Mouse (Mus musculus) G1E (cell line): ENCODE data around the gene Spi1.

Experiments
- CTCF ChIP-seq: IDR thresholded peaks from 2 replicates; pipeline ENCODE4 v1.5.1; 2012; ENCODE audit warnings: low read depth, low read length, inconsistent platforms, mixed read lengths
- GATA1 ChIP-seq: IDR thresholded peaks from 2 replicates; pipeline ENCODE4 v1.6.1; 2012; ENCODE audit warnings: borderline replicate concordance, low read length, inconsistent platforms, mixed read lengths
- POLR2AphosphoS5 ChIP-seq: IDR thresholded peaks from 2 replicates; pipeline ENCODE4 v1.6.1; 2012; ENCODE audit warnings: low read depth, low read length, inconsistent platforms; ENCODE audit not compliant: insufficient replicate concordance
- TAL1 ChIP-seq: conservative IDR thresholded peaks from 2 replicates; pipeline ENCODE4 v1.6.1; 2012; ENCODE audit warnings: low read depth, low read length, inconsistent platforms, mixed read lengths

DNA sequence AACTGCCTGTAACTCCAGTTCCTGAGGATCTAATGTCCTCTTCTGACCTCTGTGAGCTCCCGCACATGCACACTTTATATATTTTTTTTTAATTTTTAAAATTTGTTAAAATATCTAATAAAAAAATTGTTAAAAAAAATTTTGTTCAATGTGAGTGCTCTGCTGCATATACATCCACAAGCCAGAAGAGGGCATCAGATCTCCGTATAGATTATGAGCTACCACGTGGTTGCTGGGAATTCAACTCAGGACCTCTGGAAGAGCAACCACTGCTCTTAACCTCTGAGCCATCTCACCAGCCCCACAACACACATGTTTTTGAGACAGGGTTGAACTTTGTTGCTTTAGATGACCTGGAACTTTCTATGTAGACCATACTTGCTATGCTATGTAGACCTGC lies 49.2 kb upstream of the Spi1 start:
- peak; percentile 18; the same call in 1 of the 2 replicates for TF ChIP-seq CTCF
- TF ChIP-seq GATA1 = no peak
- no peak for TF ChIP-seq TAL1
- TF ChIP-seq POLR2AphosphoS5 = no peak
